Mouse (Mus musculus): ENCODE results near the gene Snorc.

The Snorc gene

GRCm38 (mm10) chr1:87510166-87510691, 40.2 kb downstream of the Snorc start:
- no peak for DNase-seq (ENCODE audit: low spot score in 2 of 2)

DNA sequence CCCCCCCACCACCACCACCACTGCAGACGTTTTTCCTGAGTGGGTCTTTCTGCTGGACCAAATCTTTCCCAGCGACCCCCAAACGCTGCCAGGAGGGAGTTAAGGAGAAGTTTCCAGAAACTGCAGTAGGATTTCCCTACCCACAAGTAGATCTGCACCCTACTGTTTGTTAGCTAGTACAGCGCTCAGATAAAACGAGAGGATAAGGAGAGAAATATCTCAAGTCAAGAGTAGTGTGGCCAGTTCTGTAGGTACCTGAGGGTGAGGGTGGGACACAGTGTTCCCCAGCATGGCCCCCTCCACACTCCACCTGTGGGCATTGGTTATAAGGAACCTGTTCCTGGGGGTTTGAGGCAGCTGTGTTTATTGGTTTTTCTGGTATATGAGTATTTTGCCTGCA, 40.8 kb downstream of the Snorc start:
- DNase-seq (ENCODE audit: low spot score in 2 of 2): no peak

GRCm38 (mm10) chr1:87520467-87520866, 50.4 kb downstream of the Snorc start:
- DNase-seq (ENCODE audit: low spot score in 2 of 2): no peak

DNA sequence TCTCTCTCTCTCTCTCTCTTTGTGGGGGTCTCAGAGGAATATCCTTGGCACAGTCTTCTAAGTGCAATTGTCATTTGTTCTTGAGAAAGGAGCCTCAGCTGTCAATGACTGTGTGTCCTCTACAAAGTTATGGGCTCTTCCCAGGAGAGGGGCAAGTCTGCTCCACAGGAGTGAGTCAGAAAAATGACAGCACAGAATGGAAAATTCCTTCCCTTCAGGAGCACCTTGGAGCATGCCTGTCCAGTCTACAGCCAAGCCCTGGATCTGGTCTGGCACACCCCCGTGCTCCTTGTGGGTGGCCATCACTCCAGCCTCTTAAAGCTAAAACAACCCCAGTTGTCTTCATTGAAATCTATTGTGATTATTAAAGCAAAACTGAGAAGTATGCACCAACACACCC, 51.5 kb downstream of the Snorc start:
- DNase-seq (ENCODE audit: low spot score in 2 of 2): no peak

DNA sequence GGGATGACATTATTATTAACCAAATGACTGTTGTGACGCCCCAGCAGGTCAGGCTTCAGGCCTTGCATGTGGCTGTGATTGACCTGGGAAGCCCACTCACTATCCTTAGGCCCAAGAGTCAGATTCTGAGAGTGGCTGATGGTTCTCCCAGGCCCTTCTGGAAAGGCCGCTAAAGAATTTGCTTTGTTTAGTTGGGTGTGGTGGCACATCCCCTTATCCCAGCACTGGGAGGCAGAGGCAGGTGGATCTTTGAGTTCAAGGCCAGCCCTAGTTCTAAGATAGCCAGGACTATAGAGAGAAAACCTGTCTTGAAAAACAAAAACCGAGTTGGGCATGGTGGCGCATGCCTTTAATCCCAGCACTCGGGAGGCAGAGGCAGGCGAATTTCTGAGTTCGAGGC, 55.0 kb downstream of the Snorc start:
- DNase-seq (ENCODE audit: low spot score in 2 of 2): no peak
